Mouse (Mus musculus) thymus, adult 18-20 months (tissue): Measurements from ENCODE around the gene Aph1a.
"Not testable (repeated sequence)": the region's sequence is repeated elsewhere in the genome, so short reads cannot be mapped to it uniquely, and the experiment has no call there.

Experiments
- DNase-seq, 2 experiments: peaks; one replicate each; pipeline ENCODE4 v3.0.0; 2022; ENCODE audit warnings: mixed read lengths in 2 of 2

Aph1a gene

GRCm38 (mm10) chr3:95923429-95923828 lies 29.7 kb downstream of the Aph1a start:
- DNase-seq, result not testable (repeated sequence)

GRCm38 (mm10) chr3:95924185-95924584 lies 30.4 kb downstream of the Aph1a start:
- DNase-seq, result no peak

- DNase-seq, result no peak
Measured at GRCm38 (mm10) chr3:95925087-95925486, 31.3 kb downstream of the Aph1a start.

- no peak for DNase-seq
Measured at GRCm38 (mm10) chr3:95928261-95928657, 34.5 kb downstream of the Aph1a start.

GRCm38 (mm10) chr3:95928658-95929503 lies 35.1 kb downstream of the Aph1a start, which contains the start of gene Anp32e:
Anp32e (plus strand) TSS chr3:95929246.
- DNase-seq, result peak; percentile 95 to 98

- peak; percentile 28 to 42 for DNase-seq
Measured at GRCm38 (mm10) chr3:95929581-95930470, 36.1 kb downstream of the Aph1a start.

GRCm38 (mm10) chr3:95930471-95930789 lies 36.7 kb downstream of the Aph1a start:
- DNase-seq, result no peak

- no peak for DNase-seq
Measured at GRCm38 (mm10) chr3:95931471-95931870, 37.7 kb downstream of the Aph1a start.

- no peak for DNase-seq
Measured at GRCm38 (mm10) chr3:95932157-95932556, 38.4 kb downstream of the Aph1a start.

- no peak for DNase-seq
Measured at GRCm38 (mm10) chr3:95932566-95932965, 38.8 kb downstream of the Aph1a start.

GRCm38 (mm10) chr3:95933111-95933750 lies 39.5 kb downstream of the Aph1a start:
- DNase-seq, result no peak

- no peak for DNase-seq
Measured at GRCm38 (mm10) chr3:95934448-95934847, 40.7 kb downstream of the Aph1a start.

GRCm38 (mm10) chr3:95938217-95938616 lies 44.4 kb downstream of the Aph1a start:
- no peak for DNase-seq

- DNase-seq, result no peak
Measured at GRCm38 (mm10) chr3:95938835-95939234, 45.1 kb downstream of the Aph1a start.

GRCm38 (mm10) chr3:95942749-95943148 lies 49.0 kb downstream of the Aph1a start:
- no peak for DNase-seq

- DNase-seq, result no peak
Measured at GRCm38 (mm10) chr3:95943226-95943625, 49.5 kb downstream of the Aph1a start.

- DNase-seq, result no peak
Measured at GRCm38 (mm10) chr3:95944742-95945141, 51.0 kb downstream of the Aph1a start.

GRCm38 (mm10) chr3:95945731-95946240 lies 52.0 kb downstream of the Aph1a start:
- DNase-seq, result no peak
